Mouse (Mus musculus) right cerebral cortex, postnatal 14 days (tissue): ENCODE data around the gene Sox6.

Source experiments
- DNase-seq: peaks from one replicate; pipeline ENCODE4 v3.0.0; 2022

Sox6 gene

GRCm38 (mm10) chr7:115829260-115829659, 209.3 kb downstream of the Sox6 start:
- DNase-seq: no peak

- no peak for DNase-seq
These were observed 213.3 kb downstream of the Sox6 start for GRCm38 (mm10) chr7:115825295-115825694.

- no peak for DNase-seq
These were observed 213.9 kb downstream of the Sox6 start for GRCm38 (mm10) chr7:115824621-115825256.

GRCm38 (mm10) chr7:115819136-115819535, 219.5 kb downstream of the Sox6 start:
- DNase-seq: no peak

GRCm38 (mm10) chr7:115803256-115803655, 235.3 kb downstream of the Sox6 start:
- DNase-seq: no peak

- no peak for DNase-seq
These were observed 244.3 kb downstream of the Sox6 start for GRCm38 (mm10) chr7:115794139-115794858.

GRCm38 (mm10) chr7:115792841-115793240, 245.8 kb downstream of the Sox6 start:
- DNase-seq: no peak

- DNase-seq: no peak
These were observed 249.3 kb downstream of the Sox6 start for GRCm38 (mm10) chr7:115789116-115789823.

GRCm38 (mm10) chr7:115783982-115784917, 254.3 kb downstream of the Sox6 start:
- DNase-seq: no peak

- no peak for DNase-seq
These were observed 258.4 kb downstream of the Sox6 start for GRCm38 (mm10) chr7:115780148-115780547.

- no peak for DNase-seq
These were observed 259.1 kb downstream of the Sox6 start for GRCm38 (mm10) chr7:115779544-115779943.

GRCm38 (mm10) chr7:115776736-115777135, 261.9 kb downstream of the Sox6 start:
- DNase-seq: no peak

- DNase-seq: no peak
These were observed 262.3 kb downstream of the Sox6 start for GRCm38 (mm10) chr7:115776324-115776723.

- no peak for DNase-seq
These were observed 272.3 kb downstream of the Sox6 start for GRCm38 (mm10) chr7:115766316-115766715.

- no peak for DNase-seq
These were observed 274.7 kb downstream of the Sox6 start for GRCm38 (mm10) chr7:115763851-115764250.

GRCm38 (mm10) chr7:115758172-115758571, 280.4 kb downstream of the Sox6 start:
- no peak for DNase-seq

- DNase-seq: no peak
These were observed 283.3 kb downstream of the Sox6 start for GRCm38 (mm10) chr7:115755272-115755671.

- DNase-seq: no peak
These were observed 284.4 kb downstream of the Sox6 start for GRCm38 (mm10) chr7:115754216-115754615.

GRCm38 (mm10) chr7:115752121-115752634, 286.4 kb downstream of the Sox6 start:
- DNase-seq: no peak

GRCm38 (mm10) chr7:115751083-115751482, 287.5 kb downstream of the Sox6 start:
- DNase-seq: no peak

- no peak for DNase-seq
These were observed 288.2 kb downstream of the Sox6 start for GRCm38 (mm10) chr7:115750275-115750825.

GRCm38 (mm10) chr7:115747541-115747940, 291.1 kb downstream of the Sox6 start:
- no peak for DNase-seq
